Mouse (Mus musculus) limb, embryonic 11.5 days (tissue): Measurements from ENCODE around the gene Gm49392. TPM values are rescaled to one million over a fixed set of nuclear protein-coding genes. Genes with fewer than 3 reads are reported as not detected.

Experiments used
- ATAC-seq: fragments of 200-750 bp; cut with Nextera tagmentation; 2 replicates; pipeline ENCODE4 v1.8.0; 2017; ENCODE audit warnings: low read depth; ENCODE audit not compliant: insufficient number of reproducible peaks, low FRiP score, low TSS enrichment
- DNase-seq: peaks from one replicate; pipeline ENCODE4 v3.0.0-alpha.2; 2015; ENCODE audit warnings: low spot score
- H3K27ac ChIP-seq: fragments of 300-500 bp; sonication (generic); replicated peaks from 2 replicates; pipeline ENCODE4 v1.5.1; 2014; ENCODE audit warnings: low read depth, mild to moderate bottlenecking, low read length
- H3K27me3 ChIP-seq: fragments of 300-500 bp; sonication (generic); 2 replicates; pipeline ENCODE4 v1.6.1; 2014; ENCODE audit warnings: mild to moderate bottlenecking, low read length, mixed read lengths; ENCODE audit not compliant: control insufficient read depth, insufficient read depth
- H3K36me3 ChIP-seq: fragments of 300-500 bp; sonication (generic); 2 replicates; pipeline ENCODE4 v1.6.1; 2014; ENCODE audit warnings: mild to moderate bottlenecking, low read length, moderate library complexity, mixed read lengths; ENCODE audit not compliant: control insufficient read depth, insufficient read depth
- H3K4me1 ChIP-seq: fragments of 300-500 bp; sonication (generic); 2 replicates; pipeline ENCODE4 v1.6.1; 2014; ENCODE audit warnings: low read length, mixed read lengths; ENCODE audit not compliant: control insufficient read depth, insufficient read depth
- H3K4me2 ChIP-seq: fragments of 300-500 bp; sonication (generic); 2 replicates; pipeline ENCODE4 v1.6.1; 2014; ENCODE audit warnings: low read depth, mild to moderate bottlenecking, moderate library complexity; ENCODE audit not compliant: severe bottlenecking
- H3K4me3 ChIP-seq: fragments of 300-500 bp; sonication (generic); 2 replicates; pipeline ENCODE4 v1.5.1; 2014; ENCODE audit warnings: low read depth, low read length
- H3K9ac ChIP-seq: fragments of 300-500 bp; sonication (generic); 2 replicates; pipeline ENCODE4 v1.6.1; 2014; ENCODE audit warnings: mild to moderate bottlenecking, low read length
- H3K9me3 ChIP-seq: fragments of 300-500 bp; sonication (generic); 2 replicates; pipeline ENCODE4 v1.6.1; 2016; ENCODE audit warnings: low read length; ENCODE audit not compliant: control insufficient read depth
- WGBS: fragments of 180-500 bp; shearing (Covaris S2); extraction: QIAGEN DNeasy Blood & Tissue Kit; methylation state at CpG from one replicate; pipeline ENCODE4 v1.1.7; 2014; 5-methylcytosine and 5-hydroxymethylcytosine counted together
- polyA plus RNA-seq: library from polyadenylated mRNA; unstranded; fragments of >200 nt; fragmentation: Nextera tagmentation; extraction: Ambion mirVana; gene quantifications from 2 replicates; pipeline ENCODE4 v1.2.1, GENCODE M21; 2014

Gene Gm49392
- polyA plus RNA-seq, 1 experiment from 2014 or later = 0.16 TPM

DNA sequence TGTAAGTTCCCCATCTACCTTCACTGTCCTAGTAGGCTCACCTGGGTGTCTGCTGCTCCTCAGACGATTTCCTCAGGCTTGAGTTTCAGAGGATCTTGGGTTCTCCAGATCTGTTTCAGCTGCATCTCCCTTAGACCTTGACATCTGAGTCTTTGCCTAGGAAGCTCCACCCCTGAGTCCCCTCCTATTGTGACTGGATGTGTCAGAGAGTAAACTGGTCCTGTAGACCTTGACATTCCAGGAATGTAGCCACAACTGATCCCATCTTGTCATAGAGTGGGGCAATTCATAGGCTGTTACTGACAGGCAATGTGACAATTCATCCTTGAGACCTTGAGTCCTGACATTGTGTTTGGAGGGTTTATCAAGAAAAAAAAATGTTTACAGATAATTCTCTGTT lies 32.4 kb downstream of the Gm49392 start, which contains the start of gene 4930486L24Rik:
Gene 4930486L24Rik, minus strand, starts transcription at position 195 of the 400 bp plus-strand sequence.
- no peaks in the 10 kb centered on the region for H3K9me3 ChIP-seq
- no peak within 1 kb of the TSS for H3K27ac ChIP-seq
- H3K27me3 ChIP-seq = no peaks in the 10 kb centered on the region
- WGBS = 45% methylated on average over 1 of the region's 1 CpGs
- no peaks in the 10 kb centered on the region for H3K4me1 ChIP-seq
- DNase-seq (no peak), ATAC-seq (no peak)
- H3K36me3 ChIP-seq = no peaks in the 10 kb centered on the region
- no peak within 1 kb of the TSS for H3K9ac ChIP-seq
- H3K4me2 ChIP-seq = no peak within 1 kb of the TSS
- H3K4me3 ChIP-seq = no peak within 1 kb of the TSS

DNA sequence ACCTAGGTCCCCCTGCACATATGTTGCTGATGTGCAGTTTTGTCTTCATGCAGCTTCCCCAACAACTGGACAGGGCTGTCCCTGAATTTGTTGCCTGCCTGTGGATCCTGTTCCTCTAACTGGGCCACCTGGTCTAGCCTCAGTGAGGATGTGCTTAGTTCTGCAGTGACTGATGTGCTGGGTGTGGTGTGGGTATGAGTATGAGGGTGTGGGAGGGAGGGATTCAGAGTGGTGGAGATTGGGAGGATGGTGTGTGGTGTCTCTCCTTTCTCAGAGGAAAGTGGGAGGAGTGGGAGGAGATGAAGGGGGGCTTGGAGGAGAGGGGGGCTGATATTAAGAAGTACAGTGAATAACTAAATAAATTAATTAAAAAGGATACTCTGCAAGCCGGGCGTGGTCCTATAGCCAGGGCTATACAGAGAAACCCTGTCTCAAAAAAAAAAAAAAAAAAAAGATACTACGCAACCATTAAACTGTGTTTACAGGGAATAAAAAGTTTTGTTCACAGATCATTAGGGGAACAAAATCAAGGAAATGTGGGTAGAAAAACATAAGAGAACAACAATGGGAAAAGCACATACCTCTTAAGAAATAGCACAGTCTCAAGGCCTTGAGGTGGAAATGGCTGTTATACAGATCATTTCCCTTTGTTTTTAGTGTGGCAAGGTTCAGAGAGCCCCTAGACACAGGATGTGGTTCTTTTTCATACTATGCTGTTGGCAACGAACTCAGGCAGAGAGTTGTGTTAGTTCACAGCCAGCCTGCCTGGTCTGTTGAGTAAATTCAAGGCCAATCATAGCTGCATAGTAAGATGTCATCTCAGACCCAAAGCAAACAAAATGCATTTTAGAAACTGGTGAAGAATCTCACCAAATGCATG lies 48.2 kb downstream of the Gm49392 start:
- 79% methylated on average over 4 of the region's 4 CpGs for WGBS
- no peak for DNase-seq
- no peaks in the 10 kb centered on the region for H3K4me1 ChIP-seq

DNA sequence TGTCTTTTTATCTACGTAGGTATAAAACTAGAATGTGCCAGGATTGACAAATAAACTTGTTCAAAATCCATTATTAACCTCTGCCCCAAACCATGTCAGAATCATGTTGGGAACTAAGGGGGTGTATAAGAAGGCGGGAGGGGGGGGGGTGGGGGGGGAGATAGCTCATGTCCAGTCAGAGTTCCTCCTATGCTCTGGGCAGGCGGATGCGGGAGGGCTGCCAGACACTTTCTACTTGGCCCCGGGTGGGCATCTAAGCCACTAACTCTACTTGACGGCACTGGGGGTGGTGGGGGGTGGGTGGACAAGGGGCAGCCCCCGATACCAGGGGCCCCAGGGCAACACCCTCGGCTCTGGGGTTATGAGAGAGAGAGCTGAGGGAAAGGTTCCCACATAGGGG lies 53.5 kb downstream of the Gm49392 start:
- no peaks in the 10 kb centered on the region for H3K36me3 ChIP-seq
- no peak for ATAC-seq
- H3K27me3 ChIP-seq = no peaks in the 10 kb centered on the region
- DNase-seq = no peak
- H3K4me1 ChIP-seq = no peaks in the 10 kb centered on the region
- 88% methylated on average over 8 of the region's 8 CpGs for WGBS
- no peak overlapping the region for H3K4me2 ChIP-seq
- no peak overlapping the region for H3K4me3 ChIP-seq
- H3K9ac ChIP-seq = no peak overlapping the region
- H3K9me3 ChIP-seq = no peaks in the 10 kb centered on the region
- H3K27ac ChIP-seq = no peak overlapping the region

More for the DNA sequence above, 48.2 kb downstream of the Gm49392 start:
- ATAC-seq = no peak
- Histone ChIP-seq H3K4me2 (no peak overlapping the region), H3K9ac (no peak overlapping the region), H3K9me3 (no peaks in the 10 kb centered on the region), H3K4me3 (no peak overlapping the region), H3K27me3 (no peaks in the 10 kb centered on the region), H3K36me3 (no peaks in the 10 kb centered on the region), H3K27ac (no peak overlapping the region)

DNA sequence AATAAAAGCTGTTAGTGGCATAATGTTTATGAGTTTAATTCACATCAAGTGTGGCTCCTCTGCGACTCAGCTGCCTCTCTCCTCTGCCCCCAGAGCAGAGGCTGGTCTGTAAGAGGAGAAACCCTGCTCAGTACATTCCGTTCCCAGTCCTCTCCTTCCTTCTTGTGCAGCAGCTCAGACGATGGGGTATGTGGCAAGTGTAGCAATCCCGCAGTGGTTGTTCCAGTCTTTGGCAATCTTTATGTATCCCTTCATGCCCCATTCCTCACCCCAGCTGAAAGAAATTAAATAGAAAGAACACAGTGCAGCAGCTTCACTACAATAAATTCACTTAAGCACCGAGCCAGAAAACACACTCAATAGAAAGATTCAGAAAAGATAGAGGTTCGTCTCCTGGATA lies 54.0 kb downstream of the Gm49392 start:
- H3K4me2 ChIP-seq = no peak overlapping the region
- H3K27me3 ChIP-seq = no peaks in the 10 kb centered on the region
- no peak overlapping the region for H3K27ac ChIP-seq
- WGBS = 78% methylated on average over 6 of the region's 6 CpGs
- H3K9me3 ChIP-seq = no peaks in the 10 kb centered on the region
- H3K9ac ChIP-seq = no peak overlapping the region
- ATAC-seq (no peak), DNase-seq (no peak)
- H3K4me1 ChIP-seq = no peaks in the 10 kb centered on the region
- H3K36me3 ChIP-seq = no peaks in the 10 kb centered on the region
- H3K4me3 ChIP-seq = no peak overlapping the region

- Histone ChIP-seq H3K27ac (no peak overlapping the region), H3K36me3 (no peaks in the 10 kb centered on the region), H3K27me3 (no peaks in the 10 kb centered on the region), H3K9me3 (no peaks in the 10 kb centered on the region), H3K4me3 (no peak overlapping the region), H3K4me2 (no peak overlapping the region), H3K4me1 (no peaks in the 10 kb centered on the region), H3K9ac (no peak overlapping the region)
- DNase-seq (no peak), ATAC-seq (no peak)
- 85% methylated on average over 2 of the region's 2 CpGs for WGBS
Observed at GRCm38 (mm10) chr13:60839353-60839902, 57.3 kb downstream of the Gm49392 start.

GRCm38 (mm10) chr13:60826052-60826451 lies 70.6 kb downstream of the Gm49392 start:
- 59% methylated on average over 3 of the region's 3 CpGs for WGBS
- H3K27ac ChIP-seq = no peak overlapping the region
- no peak for DNase-seq

DNA sequence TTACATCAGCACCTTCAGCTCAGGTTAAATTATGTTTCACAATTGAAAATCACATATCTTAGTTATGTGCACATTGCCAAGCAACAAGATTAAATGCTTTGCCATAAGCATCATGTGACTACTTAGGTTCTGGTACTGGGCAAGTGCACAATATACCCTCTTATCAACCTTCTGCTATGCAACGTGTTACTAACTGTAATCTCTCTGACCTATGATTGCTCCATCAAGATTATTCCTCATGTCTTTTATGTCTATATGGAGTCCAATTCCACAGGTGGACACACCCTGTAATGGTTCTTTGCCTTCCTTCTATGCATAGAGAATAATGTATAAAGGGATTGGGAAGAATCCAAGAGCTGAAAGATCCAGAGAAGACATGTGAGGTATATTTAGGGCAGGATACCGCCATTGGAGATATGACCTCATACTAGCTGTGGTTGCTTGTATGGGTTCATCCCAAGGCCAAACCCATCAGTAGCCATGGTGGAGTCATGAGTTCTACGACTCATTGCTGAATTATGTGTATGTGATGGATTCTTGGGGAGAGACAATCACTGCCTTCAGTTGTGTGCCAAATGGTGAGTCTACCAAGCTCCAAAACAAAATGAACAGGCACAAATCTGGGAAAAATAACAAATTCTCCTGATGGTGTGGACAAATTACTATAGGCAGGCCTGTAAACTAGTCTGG lies 76.1 kb downstream of the Gm49392 start:
- Histone ChIP-seq H3K9me3 (no peaks in the 10 kb centered on the region), H3K27me3 (no peaks in the 10 kb centered on the region), H3K4me2 (no peak overlapping the region), H3K36me3 (no peaks in the 10 kb centered on the region), H3K4me1 (no peaks in the 10 kb centered on the region), H3K9ac (no peak overlapping the region), H3K4me3 (no peak overlapping the region), H3K27ac (no peak overlapping the region)
- 77% methylated on average over 3 of the region's 3 CpGs for WGBS
- ATAC-seq (no peak), DNase-seq (no peak)

More at GRCm38 (mm10) chr13:60826052-60826451, 70.6 kb downstream of the Gm49392 start:
- Histone ChIP-seq H3K9me3 (no peaks in the 10 kb centered on the region), H3K27me3 (no peaks in the 10 kb centered on the region), H3K4me2 (no peak overlapping the region), H3K4me1 (no peaks in the 10 kb centered on the region), H3K4me3 (no peak overlapping the region), H3K36me3 (no peaks in the 10 kb centered on the region), H3K9ac (no peak overlapping the region)
- no peak for ATAC-seq

GRCm38 (mm10) chr13:60819469-60819868 lies 77.2 kb downstream of the Gm49392 start:
- WGBS = 8% methylated on average over 7 of the region's 7 CpGs
- Histone ChIP-seq H3K9me3 (no peaks in the 10 kb centered on the region), H3K27ac (no peak overlapping the region), H3K4me2 (no peak overlapping the region), H3K4me1 (no peaks in the 10 kb centered on the region), H3K9ac (no peak overlapping the region), H3K27me3 (no peaks in the 10 kb centered on the region), H3K4me3 (no peak overlapping the region), H3K36me3 (no peaks in the 10 kb centered on the region)
- ATAC-seq = no peak
- DNase-seq = peak; percentile 72
